Mouse (Mus musculus) midbrain, embryonic 11.5 days (tissue): Measurements from ENCODE around the gene Sbno1. TPM values are rescaled to one million over a fixed set of nuclear protein-coding genes. Genes with fewer than 3 reads are reported as not detected.
A peak's percentile ranks its signal among the peaks of the same experiment; 100 is the strongest.

Source experiments
- ATAC-seq: fragments of 200-750 bp; cut with Nextera tagmentation; 2 replicates; pipeline ENCODE4 v1.8.0; 2017; ENCODE audit warnings: moderate TSS enrichment, moderate library complexity; ENCODE audit not compliant: low FRiP score
- DNase-seq: peaks from one replicate; pipeline ENCODE4 v3.0.0; 2015; ENCODE audit warnings: low spot score; ENCODE audit errors: missing footprints
- H3K27ac ChIP-seq: fragments of 300-500 bp; sonication (generic); 2 replicates; pipeline ENCODE4 v1.5.1; 2014; ENCODE audit warnings: low read depth, low read length
- H3K27me3 ChIP-seq: fragments of 300-500 bp; sonication (generic); 2 replicates; pipeline ENCODE4 v1.6.1; 2014; ENCODE audit warnings: mild to moderate bottlenecking, low read length, moderate library complexity, mixed read lengths; ENCODE audit not compliant: control insufficient read depth, insufficient read depth
- H3K36me3 ChIP-seq: fragments of 300-500 bp; sonication (generic); 2 replicates; pipeline ENCODE4 v1.6.1; 2014; ENCODE audit warnings: mild to moderate bottlenecking, low read length, moderate library complexity, mixed read lengths; ENCODE audit not compliant: control insufficient read depth, insufficient read depth
- H3K4me1 ChIP-seq: fragments of 300-500 bp; sonication (generic); 2 replicates; pipeline ENCODE4 v1.6.1; 2014; ENCODE audit warnings: low read length; ENCODE audit not compliant: control insufficient read depth, insufficient read depth
- H3K4me2 ChIP-seq: fragments of 300-500 bp; sonication (generic); 2 replicates; pipeline ENCODE4 v1.6.1; 2014; ENCODE audit warnings: mild to moderate bottlenecking, moderate library complexity
- H3K4me3 ChIP-seq: fragments of 300-500 bp; sonication (generic); 2 replicates; pipeline ENCODE4 v1.5.1; 2014; ENCODE audit warnings: low read depth, low read length
- H3K9ac ChIP-seq: fragments of 300-500 bp; sonication (generic); 2 replicates; pipeline ENCODE4 v1.6.1; 2014; ENCODE audit warnings: low read length
- H3K9me3 ChIP-seq: fragments of 300-500 bp; sonication (generic); 2 replicates; pipeline ENCODE4 v1.6.1; 2016; ENCODE audit warnings: low read length; ENCODE audit not compliant: control insufficient read depth
- WGBS: fragments of 180-500 bp; shearing (Covaris S2); extraction: QIAGEN DNeasy Blood & Tissue Kit; methylation state at CpG from one replicate; pipeline ENCODE4 v1.1.7; 2014; 5-methylcytosine and 5-hydroxymethylcytosine counted together
- polyA plus RNA-seq: library from polyadenylated mRNA; unstranded; fragments of >200 nt; fragmentation: Nextera tagmentation; extraction: Ambion mirVana; gene quantifications from 2 replicates; pipeline ENCODE4 v1.2.1, GENCODE M21; 2014

Gene Sbno1
- polyA plus RNA-seq, 1 experiment from 2014 or later: 78.6 TPM

- Histone ChIP-seq H3K27me3 (no peaks in the 10 kb centered on the region), H3K27ac (peak overlapping the region; percentile 53), H3K9ac (peak overlapping the region; percentile 92), H3K36me3 (peaks cover 19% of the 10 kb centered on the region), H3K9me3 (no peaks in the 10 kb centered on the region), H3K4me1 (peaks cover 22% of the 10 kb centered on the region), H3K4me3 (peak overlapping the region; percentile 95), H3K4me2 (peak overlapping the region; percentile 90)
- 0% methylated on average over 17 of the region's 77 CpGs for WGBS
- ATAC-seq: peak; percentile 68
- peak; percentile 94 for DNase-seq
Measured at GRCm38 (mm10) chr5:124445621-124446293, 20.0 kb upstream of the Sbno1 start.

GRCm38 (mm10) chr5:124444661-124445561, 19.1 kb upstream of the Sbno1 start:
- WGBS: 6% methylated on average over 50 of the region's 66 CpGs
- ATAC-seq (peak; percentile 88), DNase-seq (peak; percentile 98)
- H3K36me3 ChIP-seq: peaks cover 16% of the 10 kb centered on the region
- H3K4me3 ChIP-seq: peak overlapping the region; percentile 95
- H3K9me3 ChIP-seq: no peaks in the 10 kb centered on the region
- H3K4me2 ChIP-seq: peak overlapping the region; percentile 90
- no peaks in the 10 kb centered on the region for H3K27me3 ChIP-seq
- H3K27ac ChIP-seq: peak overlapping the region; percentile 53
- H3K9ac ChIP-seq: peak overlapping the region; percentile 92
- H3K4me1 ChIP-seq: peaks cover 24% of the 10 kb centered on the region

GRCm38 (mm10) chr5:124444208-124444607, 18.4 kb upstream of the Sbno1 start:
- Histone ChIP-seq H3K4me3 (no peak overlapping the region), H3K27me3 (no peaks in the 10 kb centered on the region), H3K36me3 (peaks cover 11% of the 10 kb centered on the region), H3K9ac (no peak overlapping the region), H3K27ac (no peak overlapping the region), H3K9me3 (no peaks in the 10 kb centered on the region), H3K4me1 (peaks cover 21% of the 10 kb centered on the region), H3K4me2 (no peak overlapping the region)
- DNase-seq: no peak
- WGBS: 76% methylated on average over 3 of the region's 3 CpGs
- ATAC-seq: no peak

GRCm38 (mm10) chr5:124442628-124443027, 16.8 kb upstream of the Sbno1 start:
- Histone ChIP-seq H3K27me3 (no peaks in the 10 kb centered on the region), H3K4me1 (peaks cover 19% of the 10 kb centered on the region), H3K9ac (no peak overlapping the region), H3K36me3 (no peaks in the 10 kb centered on the region), H3K27ac (no peak overlapping the region), H3K4me3 (no peak overlapping the region), H3K9me3 (no peaks in the 10 kb centered on the region), H3K4me2 (no peak overlapping the region)
- WGBS: 78% methylated on average over 2 of the region's 2 CpGs
- DNase-seq (no peak), ATAC-seq (no peak)

- WGBS: under 1% methylated on average over 30 of the region's 30 CpGs
- H3K9me3 ChIP-seq: no peaks in the 10 kb centered on the region
- H3K4me3 ChIP-seq: peak overlapping the region; percentile 74
- H3K27me3 ChIP-seq: no peaks in the 10 kb centered on the region
- peak overlapping the region; percentile 82 for H3K27ac ChIP-seq
- no peak for DNase-seq
- no peaks in the 10 kb centered on the region for H3K36me3 ChIP-seq
- peak overlapping the region; percentile 91 for H3K4me2 ChIP-seq
- H3K9ac ChIP-seq: peak overlapping the region; percentile 76
- ATAC-seq: no peak; the same call in 1 of the 2 replicates
- H3K4me1 ChIP-seq: peaks cover 10% of the 10 kb centered on the region; the same call in 1 of the 2 replicates
Measured at GRCm38 (mm10) chr5:124440094-124440701, 14.4 kb upstream of the Sbno1 start.

- H3K9ac ChIP-seq: peak within 1 kb of the TSS; percentile 76
- H3K36me3 ChIP-seq: no peaks in the 10 kb centered on the region
- H3K27me3 ChIP-seq: no peaks in the 10 kb centered on the region
- no peaks in the 10 kb centered on the region for H3K9me3 ChIP-seq
- DNase-seq: peak; percentile 98
- ATAC-seq: peak; percentile 97
- peak within 1 kb of the TSS; percentile 74 for H3K4me3 ChIP-seq
- peaks cover 6% of the 10 kb centered on the region; the same call in 1 of the 2 replicates for H3K4me1 ChIP-seq
- 1% methylated on average over 34 of the region's 34 CpGs for WGBS
- peak within 1 kb of the TSS; percentile 91 for H3K4me2 ChIP-seq
- peak within 1 kb of the TSS; percentile 82 for H3K27ac ChIP-seq
Measured at GRCm38 (mm10) chr5:124439447-124440093, 13.8 kb upstream of the Sbno1 start, which contains the start of gene Kmt5a. Gene Kmt5a, plus strand, starts transcription at chr5:124439930.

GRCm38 (mm10) chr5:124438746-124439145, 12.9 kb upstream of the Sbno1 start:
- Histone ChIP-seq H3K9me3 (no peaks in the 10 kb centered on the region), H3K27ac (no peak overlapping the region), H3K4me3 (no peak overlapping the region), H3K4me2 (peak overlapping the region; percentile 91; the same call in 1 of the 2 replicates), H3K4me1 (peaks cover 5% of the 10 kb centered on the region; the same call in 1 of the 2 replicates), H3K9ac (no peak overlapping the region), H3K27me3 (no peaks in the 10 kb centered on the region), H3K36me3 (no peaks in the 10 kb centered on the region)
- no peak for ATAC-seq
- WGBS: 69% methylated on average over 5 of the region's 5 CpGs
- no peak for DNase-seq

GRCm38 (mm10) chr5:124438229-124438628, 12.4 kb upstream of the Sbno1 start:
- Histone ChIP-seq H3K9me3 (no peaks in the 10 kb centered on the region), H3K4me2 (no peak overlapping the region), H3K27me3 (no peaks in the 10 kb centered on the region), H3K9ac (no peak overlapping the region), H3K36me3 (no peaks in the 10 kb centered on the region), H3K4me1 (peaks cover 5% of the 10 kb centered on the region; the same call in 1 of the 2 replicates), H3K4me3 (no peak overlapping the region), H3K27ac (no peak overlapping the region)
- ATAC-seq (no peak), DNase-seq (no peak)
- 86% methylated on average over 5 of the region's 5 CpGs for WGBS
